Mouse (Mus musculus) ES-E14 (cell line): ENCODE data around the gene Sfrp4. TPM values are rescaled to one million over a fixed set of nuclear protein-coding genes. Genes with fewer than 3 reads are reported as not detected.

ENCODE experiments used
- DNase-seq: peaks from one replicate; pipeline ENCODE4 v3.0.0-alpha.2; 2013; ENCODE audit warnings: low read depth, low spot score
- H3K27ac ChIP-seq: 2 replicates; pipeline ENCODE4 v1.5.1; 2012; ENCODE audit warnings: low read depth, mild to moderate bottlenecking, low read length, moderate library complexity, mixed read lengths; ENCODE audit not compliant: poor library complexity, insufficient read depth, severe bottlenecking
- H3K36me3 ChIP-seq: 2 replicates; pipeline ENCODE4 v1.6.1; 2012; ENCODE audit warnings: mild to moderate bottlenecking, low read length, moderate library complexity, mixed read lengths; ENCODE audit not compliant: control insufficient read depth, poor library complexity, insufficient read depth, severe bottlenecking
- H3K4me1 ChIP-seq, 2 experiments: fragments of 150-350 bp in 1 of 2; sonication (generic) in 1 of 2; 2 replicates each; pipeline ENCODE4 v1.6.1; 2012; ENCODE audit warnings: low read length in 2 of 2, mild to moderate bottlenecking in 1 of 2, mixed read lengths in 1 of 2; ENCODE audit not compliant: control insufficient read depth in 2 of 2, insufficient read depth in 2 of 2, poor library complexity in 1 of 2
- H3K4me3 ChIP-seq, 2 experiments: fragments of 150-350 bp in 1 of 2; sonication (generic) in 1 of 2; 2 replicates each; pipeline ENCODE4 v1.5.1; 2012; ENCODE audit warnings: low read length in 2 of 2, low read depth in 1 of 2, mild to moderate bottlenecking in 1 of 2, mixed read lengths in 1 of 2; ENCODE audit not compliant: insufficient read depth in 1 of 2, poor library complexity in 1 of 2, severe bottlenecking in 1 of 2
- H3K9ac ChIP-seq: 2 replicates; pipeline ENCODE4 v1.6.1; 2012; ENCODE audit warnings: low read depth, mild to moderate bottlenecking, low read length, mixed read lengths; ENCODE audit not compliant: poor library complexity, insufficient read depth, severe bottlenecking
- H3K9me3 ChIP-seq: fragments of 150-350 bp; sonication (generic); 2 replicates; pipeline ENCODE4 v1.6.1; 2012; ENCODE audit warnings: low read depth, mild to moderate bottlenecking, low read length; ENCODE audit not compliant: control insufficient read depth, insufficient read depth
- CHD2 ChIP-seq: IDR thresholded peaks from 2 replicates; pipeline ENCODE4 v1.6.1; 2014; ENCODE audit warnings: mild to moderate bottlenecking, low read depth, low read length, inconsistent platforms
- HCFC1 ChIP-seq: IDR thresholded peaks from 2 replicates; pipeline ENCODE4 v1.6.1; 2012; ENCODE audit warnings: low read length, inconsistent platforms, borderline replicate concordance; ENCODE audit not compliant: insufficient read depth
- MAFK ChIP-seq: IDR thresholded peaks from 2 replicates; pipeline ENCODE4 v1.6.1; 2014; ENCODE audit warnings: mild to moderate bottlenecking, low read depth, low read length, inconsistent platforms; ENCODE audit not compliant: insufficient read depth
- ZC3H11A ChIP-seq: IDR thresholded peaks from 2 replicates; pipeline ENCODE4 v1.6.1; 2012; ENCODE audit warnings: low read depth, mild to moderate bottlenecking, inconsistent platforms, low read length, borderline replicate concordance
- ZNF384 ChIP-seq: IDR thresholded peaks from 2 replicates; pipeline ENCODE4 v1.6.1; 2012; ENCODE audit warnings: low read depth, low read length, inconsistent platforms
- in situ Hi-C, 2 experiments: fragments of 600-800 bp; cut with MboI; formaldehyde crosslinking; loops; one replicate each; pipeline ENCODE4 v1.15.1; 2025; ENCODE audit warnings: low sequenced_read_pairs in 2 of 2, inconsistent platforms in 1 of 2; ENCODE audit not compliant: unreplicated experiment in 2 of 2
- total RNA-seq: library from RNA; depleted of rRNA; stranded (reverse); fragments of 300-350 nt; gene quantifications from 2 replicates; pipeline ENCODE4 v1.2.3, GENCODE M21; 2012

Gene Sfrp4
- total RNA-seq, 1 experiment, result 6.4 TPM

DNA sequence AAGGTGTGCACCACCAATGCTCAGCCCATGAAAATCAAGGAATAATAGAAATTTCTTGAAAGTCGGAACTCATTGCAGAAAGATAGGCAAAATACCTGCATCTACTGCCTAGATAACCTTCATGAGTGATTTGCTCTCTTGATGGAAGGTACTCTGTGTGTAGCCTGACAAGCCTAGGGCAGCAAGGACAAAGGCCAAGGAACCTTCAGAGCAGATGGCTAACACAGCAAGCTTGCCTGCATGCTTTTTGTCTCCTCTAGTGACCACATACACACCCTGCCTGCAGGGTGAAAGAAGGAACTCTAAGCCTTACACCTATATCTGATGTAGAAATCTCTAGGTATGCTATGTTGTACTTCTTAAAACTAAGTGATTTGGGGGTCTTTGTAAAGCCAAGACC is 27.8 kb upstream of the Sfrp4 start:
- H3K27ac ChIP-seq, result no peak overlapping the region
- H3K36me3 ChIP-seq, result no peaks in the 10 kb centered on the region; the same call in 1 of the 2 replicates
- no peaks in the 10 kb centered on the region for H3K9me3 ChIP-seq
- TF ChIP-seq ZNF384 (no peak), MAFK (no peak), HCFC1 (no peak), CHD2 (no peak), ZC3H11A (no peak)
- in situ Hi-C loops, result no loop called here
- no peak overlapping the region for H3K4me3 ChIP-seq
- H3K9ac ChIP-seq, result no peak overlapping the region
- DNase-seq, result no peak
- H3K4me1 ChIP-seq, result peaks cover 5 to 7% of the 10 kb centered on the region in 2 experiments

DNA sequence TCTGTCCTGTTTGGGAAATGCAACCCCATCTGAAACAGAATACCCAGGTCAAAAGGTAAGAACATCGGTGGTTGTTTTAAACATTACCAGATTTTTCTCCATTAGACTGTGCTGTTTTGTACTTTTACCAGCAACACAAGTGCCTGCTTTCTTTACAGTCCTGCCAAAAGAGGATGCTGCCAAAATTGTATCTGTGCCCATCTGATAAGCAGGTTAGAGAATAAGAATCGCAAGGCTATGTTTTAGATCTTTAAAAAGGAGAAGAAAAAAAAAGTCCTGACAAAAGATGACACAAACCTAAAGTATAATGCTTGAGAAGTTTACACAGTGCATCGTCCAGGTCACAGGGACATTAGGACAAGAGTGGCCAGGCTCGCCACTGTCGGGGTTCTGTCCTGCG is 23.7 kb upstream of the Sfrp4 start:
- Histone ChIP-seq H3K9ac (no peak overlapping the region), H3K4me1 (peaks cover 3 to 7% of the 10 kb centered on the region in 2 experiments), H3K27ac (no peak overlapping the region), H3K36me3 (no peaks in the 10 kb centered on the region; the same call in 1 of the 2 replicates), H3K4me3 (no peak overlapping the region), H3K9me3 (no peaks in the 10 kb centered on the region)
- DNase-seq, result no peak
- in situ Hi-C loops, result no loop called here
- TF ChIP-seq ZNF384, result no peak
- TF ChIP-seq CHD2, result no peak
- TF ChIP-seq HCFC1, result no peak
- TF ChIP-seq MAFK, result no peak
- TF ChIP-seq ZC3H11A, result no peak

DNA sequence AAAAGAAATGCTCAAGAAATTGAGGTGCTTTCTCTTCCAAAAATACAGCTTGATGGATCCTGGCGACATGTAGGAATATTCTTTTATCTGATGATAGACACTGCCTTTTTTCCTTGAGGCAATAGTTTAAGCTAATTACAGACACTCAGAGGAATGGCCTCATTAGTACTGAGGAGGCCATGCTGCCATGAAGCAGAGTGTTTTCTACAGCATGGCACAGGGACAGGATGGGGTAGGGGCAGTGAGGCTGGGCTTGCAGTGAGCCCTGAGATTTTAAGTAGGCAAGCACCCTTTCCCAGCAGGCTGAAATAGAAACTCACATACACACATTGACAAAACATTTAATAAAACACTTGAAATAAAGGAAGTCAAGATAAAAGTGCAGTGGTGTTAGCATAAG is 20.4 kb upstream of the Sfrp4 start:
- Histone ChIP-seq H3K36me3 (no peaks in the 10 kb centered on the region), H3K4me1 (peaks cover 3% of the 10 kb centered on the region in 2 experiments), H3K27ac (no peak overlapping the region), H3K9me3 (no peaks in the 10 kb centered on the region), H3K4me3 (no peak overlapping the region), H3K9ac (no peak overlapping the region)
- in situ Hi-C loops, result no loop called here
- TF ChIP-seq HCFC1 (no peak), CHD2 (no peak)
- DNase-seq, result no peak

DNA sequence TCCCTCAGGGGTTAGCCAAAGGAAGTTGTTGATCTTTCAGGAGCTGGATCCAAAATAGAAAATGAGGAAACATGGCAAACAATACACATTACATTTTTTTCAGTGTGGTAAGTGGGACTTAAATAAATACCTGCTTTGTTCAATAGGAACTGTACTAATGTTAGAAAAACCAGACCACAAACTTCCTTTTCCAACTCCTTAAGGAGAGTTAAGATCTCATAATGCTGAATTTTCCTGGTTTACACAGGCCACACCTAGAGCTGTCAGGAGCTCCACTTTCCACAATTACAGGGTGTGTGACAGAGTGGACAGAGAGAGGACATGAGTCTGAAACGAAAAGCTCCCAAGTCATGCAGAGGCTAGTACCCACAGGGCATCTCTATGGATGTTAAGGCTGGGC is 19.2 kb upstream of the Sfrp4 start:
- no peak for TF ChIP-seq HCFC1
- TF ChIP-seq MAFK, result no peak
- no peak for TF ChIP-seq ZNF384
- no peak for TF ChIP-seq ZC3H11A
- TF ChIP-seq CHD2, result no peak
- in situ Hi-C loops, result no loop called here
- no peaks in the 10 kb centered on the region for H3K9me3 ChIP-seq
- H3K9ac ChIP-seq, result no peak overlapping the region
- H3K36me3 ChIP-seq, result no peaks in the 10 kb centered on the region
- no peak for DNase-seq
- no peak overlapping the region for H3K27ac ChIP-seq
- H3K4me3 ChIP-seq, result no peak overlapping the region
- H3K4me1 ChIP-seq, result no peaks in the 10 kb centered on the region

DNA sequence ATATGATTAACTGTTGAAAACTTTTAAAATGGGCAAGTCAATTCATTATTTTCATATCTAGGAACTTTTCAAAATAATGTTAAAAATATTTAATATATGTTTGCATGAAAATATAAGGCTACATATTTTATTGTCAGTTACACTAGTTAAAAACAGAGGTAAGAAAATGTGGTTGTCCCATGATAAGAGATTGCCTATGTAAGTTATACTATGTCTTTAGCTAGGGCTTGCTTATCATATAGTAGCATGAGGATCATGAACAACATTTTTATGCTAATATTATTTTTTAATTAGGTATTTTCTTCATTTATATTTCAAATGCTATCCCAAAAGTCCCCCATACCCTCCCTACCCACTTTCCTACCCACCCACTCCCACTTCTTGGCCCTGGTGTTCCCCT is 18.0 kb upstream of the Sfrp4 start:
- TF ChIP-seq ZNF384 (no peak), HCFC1 (no peak), MAFK (no peak), CHD2 (no peak), ZC3H11A (no peak)
- H3K27ac ChIP-seq, result no peak overlapping the region
- H3K4me3 ChIP-seq, result no peak overlapping the region
- in situ Hi-C loops, result no loop called here
- no peak overlapping the region for H3K9ac ChIP-seq
- DNase-seq, result no peak
- no peaks in the 10 kb centered on the region for H3K36me3 ChIP-seq
- no peaks in the 10 kb centered on the region for H3K4me1 ChIP-seq
- no peaks in the 10 kb centered on the region for H3K9me3 ChIP-seq
